Mouse (Mus musculus): ENCODE data around the gene Cd3g. TPM values are rescaled to one million over a fixed set of nuclear protein-coding genes. Genes with fewer than 3 reads are reported as not detected.

Gene Cd3g
- polyA plus RNA-seq, 1 experiment from 2014 or later: not detected

- Histone ChIP-seq H3K9me3 (ENCODE audit: control insufficient read depth, low read length) (no peaks in the 10 kb centered on the region), H3K27me3 (ENCODE audit: control insufficient read depth, insufficient read depth, low read length) (no peaks in the 10 kb centered on the region), H3K4me3 (replicated peaks; ENCODE audit: low read length) (no peak within 1 kb of the TSS), H3K4me2 (replicated peaks) (no peak within 1 kb of the TSS), H3K4me1 (replicated peaks; ENCODE audit: control insufficient read depth, insufficient read depth, low read length) (no peaks in the 10 kb centered on the region), H3K36me3 (replicated peaks; ENCODE audit: control insufficient read depth, insufficient read depth) (no peaks in the 10 kb centered on the region), H3K27ac (no peak within 1 kb of the TSS), H3K9ac (no peak within 1 kb of the TSS)
- DNase-seq (ENCODE audit: low spot score): no peak
- WGBS: 82% methylated on average over 19 of the region's 19 CpGs
- no peak for ATAC-seq (ENCODE audit: low FRiP score)
These were observed 29.2 kb upstream of the Cd3g start, which contains the start of gene Cd3e for GRCm38 (mm10) chr9:45009180-45010078. TSS of gene Cd3e (minus strand) at chr9:45009627.

GRCm38 (mm10) chr9:45008342-45008741 lies 28.1 kb upstream of the Cd3g start:
- H3K4me1 ChIP-seq (replicated peaks; ENCODE audit: control insufficient read depth, insufficient read depth, low read length): no peaks in the 10 kb centered on the region
- H3K9me3 ChIP-seq (ENCODE audit: control insufficient read depth, low read length): no peaks in the 10 kb centered on the region
- no peak overlapping the region for H3K27ac ChIP-seq
- H3K36me3 ChIP-seq (replicated peaks; ENCODE audit: control insufficient read depth, insufficient read depth): no peaks in the 10 kb centered on the region
- H3K27me3 ChIP-seq (ENCODE audit: control insufficient read depth, insufficient read depth, low read length): no peaks in the 10 kb centered on the region
- H3K9ac ChIP-seq: no peak overlapping the region
- ATAC-seq (ENCODE audit: low FRiP score): no peak
- 67% methylated on average over 4 of the region's 4 CpGs for WGBS
- H3K4me2 ChIP-seq (replicated peaks): no peak overlapping the region
- H3K4me3 ChIP-seq (replicated peaks; ENCODE audit: low read length): no peak overlapping the region
- DNase-seq (ENCODE audit: low spot score): no peak

GRCm38 (mm10) chr9:45007404-45007803 lies 27.2 kb upstream of the Cd3g start:
- no peak overlapping the region for H3K27ac ChIP-seq
- whole genome bisulfite sequencing: 77% methylated on average over 12 of the region's 12 CpGs
- H3K4me1 ChIP-seq (replicated peaks; ENCODE audit: control insufficient read depth, insufficient read depth, low read length): no peaks in the 10 kb centered on the region
- no peak overlapping the region for H3K4me2 ChIP-seq (replicated peaks)
- DNase-seq (ENCODE audit: low spot score): no peak
- H3K4me3 ChIP-seq (replicated peaks; ENCODE audit: low read length): no peak overlapping the region
- no peaks in the 10 kb centered on the region for H3K9me3 ChIP-seq (ENCODE audit: control insufficient read depth, low read length)
- no peaks in the 10 kb centered on the region for H3K36me3 ChIP-seq (replicated peaks; ENCODE audit: control insufficient read depth, insufficient read depth)
- no peaks in the 10 kb centered on the region for H3K27me3 ChIP-seq (ENCODE audit: control insufficient read depth, insufficient read depth, low read length)
- ATAC-seq (ENCODE audit: low FRiP score): no peak
- no peak overlapping the region for H3K9ac ChIP-seq

- ATAC-seq (ENCODE audit: low FRiP score): no peak
- no peak overlapping the region for H3K9ac ChIP-seq
- H3K4me2 ChIP-seq (replicated peaks): no peak overlapping the region
- no peaks in the 10 kb centered on the region for H3K36me3 ChIP-seq (replicated peaks; ENCODE audit: control insufficient read depth, insufficient read depth)
- H3K4me3 ChIP-seq (replicated peaks; ENCODE audit: low read length): no peak overlapping the region
- H3K9me3 ChIP-seq (ENCODE audit: control insufficient read depth, low read length): no peaks in the 10 kb centered on the region
- no peaks in the 10 kb centered on the region for H3K27me3 ChIP-seq (ENCODE audit: control insufficient read depth, insufficient read depth, low read length)
- 78% methylated on average over 3 of the region's 3 CpGs for WGBS
- H3K27ac ChIP-seq: no peak overlapping the region
- DNase-seq (ENCODE audit: low spot score): no peak
- no peaks in the 10 kb centered on the region for H3K4me1 ChIP-seq (replicated peaks; ENCODE audit: control insufficient read depth, insufficient read depth, low read length)
These were observed 20.0 kb upstream of the Cd3g start for GRCm38 (mm10) chr9:45000249-45000648.

GRCm38 (mm10) chr9:44999776-45000175 lies 19.5 kb upstream of the Cd3g start:
- Histone ChIP-seq H3K4me2 (replicated peaks) (no peak overlapping the region), H3K27ac (no peak overlapping the region), H3K9me3 (ENCODE audit: control insufficient read depth, low read length) (no peaks in the 10 kb centered on the region), H3K4me3 (replicated peaks; ENCODE audit: low read length) (no peak overlapping the region), H3K9ac (no peak overlapping the region), H3K36me3 (replicated peaks; ENCODE audit: control insufficient read depth, insufficient read depth) (no peaks in the 10 kb centered on the region), H3K4me1 (replicated peaks; ENCODE audit: control insufficient read depth, insufficient read depth, low read length) (no peaks in the 10 kb centered on the region), H3K27me3 (ENCODE audit: control insufficient read depth, insufficient read depth, low read length) (no peaks in the 10 kb centered on the region)
- WGBS: 83% methylated on average over 5 of the region's 5 CpGs
- no peak for DNase-seq (ENCODE audit: low spot score)
- no peak for ATAC-seq (ENCODE audit: low FRiP score)

- no peaks in the 10 kb centered on the region for H3K27me3 ChIP-seq (ENCODE audit: control insufficient read depth, insufficient read depth, low read length)
- H3K9ac ChIP-seq: no peak overlapping the region
- H3K9me3 ChIP-seq (ENCODE audit: control insufficient read depth, low read length): no peaks in the 10 kb centered on the region
- ATAC-seq (ENCODE audit: low FRiP score) (no peak), DNase-seq (ENCODE audit: low spot score) (no peak)
- no peaks in the 10 kb centered on the region for H3K4me1 ChIP-seq (replicated peaks; ENCODE audit: control insufficient read depth, insufficient read depth, low read length)
- 60% methylated on average over 6 of the region's 6 CpGs for WGBS
- no peak overlapping the region for H3K27ac ChIP-seq
- H3K4me3 ChIP-seq (replicated peaks; ENCODE audit: low read length): no peak overlapping the region
- H3K4me2 ChIP-seq (replicated peaks): no peak overlapping the region
- no peaks in the 10 kb centered on the region for H3K36me3 ChIP-seq (replicated peaks; ENCODE audit: control insufficient read depth, insufficient read depth)
These were observed 18.9 kb upstream of the Cd3g start for GRCm38 (mm10) chr9:44999171-44999570.

GRCm38 (mm10) chr9:44998138-44998537 lies 17.9 kb upstream of the Cd3g start:
- Histone ChIP-seq H3K27me3 (ENCODE audit: control insufficient read depth, insufficient read depth, low read length) (no peaks in the 10 kb centered on the region), H3K4me2 (replicated peaks) (no peak overlapping the region), H3K4me3 (replicated peaks; ENCODE audit: low read length) (no peak overlapping the region), H3K9me3 (ENCODE audit: control insufficient read depth, low read length) (no peaks in the 10 kb centered on the region), H3K36me3 (replicated peaks; ENCODE audit: control insufficient read depth, insufficient read depth) (no peaks in the 10 kb centered on the region), H3K9ac (no peak overlapping the region), H3K4me1 (replicated peaks; ENCODE audit: control insufficient read depth, insufficient read depth, low read length) (no peaks in the 10 kb centered on the region), H3K27ac (no peak overlapping the region)
- 85% methylated on average over 11 of the region's 11 CpGs for WGBS
- no peak for ATAC-seq (ENCODE audit: low FRiP score)
- no peak for DNase-seq (ENCODE audit: low spot score)

GRCm38 (mm10) chr9:44996590-44996989 lies 16.4 kb upstream of the Cd3g start:
- Histone ChIP-seq H3K9me3 (ENCODE audit: control insufficient read depth, low read length) (no peaks in the 10 kb centered on the region), H3K36me3 (replicated peaks; ENCODE audit: control insufficient read depth, insufficient read depth) (no peaks in the 10 kb centered on the region), H3K4me2 (replicated peaks) (no peak overlapping the region), H3K27me3 (ENCODE audit: control insufficient read depth, insufficient read depth, low read length) (no peaks in the 10 kb centered on the region), H3K4me1 (replicated peaks; ENCODE audit: control insufficient read depth, insufficient read depth, low read length) (no peaks in the 10 kb centered on the region), H3K9ac (no peak overlapping the region), H3K4me3 (replicated peaks; ENCODE audit: low read length) (no peak overlapping the region), H3K27ac (no peak overlapping the region)
- ATAC-seq (ENCODE audit: low FRiP score): no peak
- WGBS: 97% methylated on average over 7 of the region's 7 CpGs
- DNase-seq (ENCODE audit: low spot score): no peak

GRCm38 (mm10) chr9:44994962-44995361 lies 14.7 kb upstream of the Cd3g start:
- H3K27me3 ChIP-seq (ENCODE audit: control insufficient read depth, insufficient read depth, low read length): no peaks in the 10 kb centered on the region
- no peak overlapping the region for H3K4me3 ChIP-seq (replicated peaks; ENCODE audit: low read length)
- DNase-seq (ENCODE audit: low spot score) (no peak), ATAC-seq (ENCODE audit: low FRiP score) (no peak)
- no peak overlapping the region for H3K27ac ChIP-seq
- H3K9me3 ChIP-seq (ENCODE audit: control insufficient read depth, low read length): no peaks in the 10 kb centered on the region
- H3K9ac ChIP-seq: no peak overlapping the region
- no peak overlapping the region for H3K4me2 ChIP-seq (replicated peaks)
- 83% methylated on average over 4 of the region's 4 CpGs for WGBS
- H3K36me3 ChIP-seq (replicated peaks; ENCODE audit: control insufficient read depth, insufficient read depth): no peaks in the 10 kb centered on the region
- no peaks in the 10 kb centered on the region for H3K4me1 ChIP-seq (replicated peaks; ENCODE audit: control insufficient read depth, insufficient read depth, low read length)

Data from hindbrain, embryonic 14.5 days (tissue).